Mouse (Mus musculus): ENCODE data around the gene Prr15.

Gene Prr15

GRCm38 (mm10) chr6:54331765-54332164, 6.1 kb downstream of the Prr15 start:
- no peak for DNase-seq (ENCODE audit: low spot score in 2 of 2)

GRCm38 (mm10) chr6:54332203-54332602, 6.6 kb downstream of the Prr15 start:
- no peak for DNase-seq (ENCODE audit: low spot score in 2 of 2)

GRCm38 (mm10) chr6:54333116-54333651, 7.5 kb downstream of the Prr15 start:
- no peak for DNase-seq (ENCODE audit: low spot score in 2 of 2)

GRCm38 (mm10) chr6:54333652-54334396, 8.2 kb downstream of the Prr15 start:
- no peak for DNase-seq (ENCODE audit: low spot score in 2 of 2)

- no peak for DNase-seq (ENCODE audit: low spot score in 2 of 2)
These were observed 11.7 kb downstream of the Prr15 start for GRCm38 (mm10) chr6:54337321-54337720.

GRCm38 (mm10) chr6:54341133-54341532, 15.5 kb downstream of the Prr15 start:
- no peak for DNase-seq (ENCODE audit: low spot score in 2 of 2)

GRCm38 (mm10) chr6:54342223-54342622, 16.6 kb downstream of the Prr15 start:
- no peak for DNase-seq (ENCODE audit: low spot score in 2 of 2)

- DNase-seq (ENCODE audit: low spot score in 2 of 2): peak in 1 of 2 experiments; percentile 39
These were observed 26.2 kb downstream of the Prr15 start for GRCm38 (mm10) chr6:54351860-54352259.

- no peak for DNase-seq (ENCODE audit: low spot score in 2 of 2)
These were observed 27.5 kb downstream of the Prr15 start for GRCm38 (mm10) chr6:54352931-54353690.

GRCm38 (mm10) chr6:54353698-54354097, 28.1 kb downstream of the Prr15 start:
- DNase-seq (ENCODE audit: low spot score in 2 of 2): no peak

GRCm38 (mm10) chr6:54355626-54356025, 30.0 kb downstream of the Prr15 start:
- DNase-seq (ENCODE audit: low spot score in 2 of 2): no peak

- DNase-seq (ENCODE audit: low spot score in 2 of 2): no peak
These were observed 37.1 kb downstream of the Prr15 start for GRCm38 (mm10) chr6:54362526-54363324.

GRCm38 (mm10) chr6:54364406-54365136, 38.9 kb downstream of the Prr15 start:
- DNase-seq (ENCODE audit: low spot score in 2 of 2): peak in 1 of 2 experiments; percentile 32

- DNase-seq (ENCODE audit: low spot score in 2 of 2): no peak
These were observed 41.0 kb downstream of the Prr15 start for GRCm38 (mm10) chr6:54366607-54367006.

GRCm38 (mm10) chr6:54368071-54368470, 42.4 kb downstream of the Prr15 start:
- no peak for DNase-seq (ENCODE audit: low spot score in 2 of 2)

GRCm38 (mm10) chr6:54369913-54370542, 44.4 kb downstream of the Prr15 start:
- DNase-seq (ENCODE audit: low spot score in 2 of 2): no peak

- DNase-seq (ENCODE audit: low spot score in 2 of 2): no peak
These were observed 46.2 kb downstream of the Prr15 start for GRCm38 (mm10) chr6:54371874-54372273.

- DNase-seq (ENCODE audit: low spot score in 2 of 2): no peak
These were observed 53.7 kb downstream of the Prr15 start for GRCm38 (mm10) chr6:54379356-54379755.
